Mouse (Mus musculus) thymus, adult 2 months (tissue): ENCODE data around the gene Cbs. TPM values are rescaled to one million over a fixed set of nuclear protein-coding genes. Genes with fewer than 3 reads are reported as not detected.

Source experiments
- DNase-seq: peaks from one replicate; pipeline ENCODE4 v3.0.0; 2021
- H3K27ac ChIP-seq: fragments of 200-500 bp; 2 replicates; pipeline ENCODE4 v1.5.1; 2012; ENCODE audit warnings: low read length, control low read depth; ENCODE audit not compliant: control insufficient read depth, insufficient read depth
- H3K27me3 ChIP-seq: fragments of 200-500 bp; 2 replicates; pipeline ENCODE4 v1.6.1; 2012; ENCODE audit warnings: mild to moderate bottlenecking, low read length, moderate library complexity, mixed read lengths; ENCODE audit not compliant: control insufficient read depth, insufficient read depth
- H3K36me3 ChIP-seq: fragments of 200-500 bp; 2 replicates; pipeline ENCODE4 v1.6.1; 2012; ENCODE audit warnings: mild to moderate bottlenecking, low read length, moderate library complexity; ENCODE audit not compliant: control insufficient read depth, insufficient read depth
- H3K4me1 ChIP-seq: fragments of 200-500 bp; replicated peaks from 2 replicates; pipeline ENCODE4 v1.6.1; 2012; ENCODE audit warnings: low read length; ENCODE audit not compliant: control insufficient read depth, insufficient read depth
- H3K4me3 ChIP-seq: fragments of 200-500 bp; 2 replicates; pipeline ENCODE4 v1.5.1; 2012; ENCODE audit warnings: mild to moderate bottlenecking, low read length, control low read depth, moderate library complexity; ENCODE audit not compliant: control insufficient read depth, insufficient read depth
- CTCF ChIP-seq: fragments of 200-500 bp; IDR thresholded peaks from 2 replicates; pipeline ENCODE4 v1.5.1; 2012; ENCODE audit warnings: mild to moderate bottlenecking, control low read depth, low read length, moderate library complexity, borderline replicate concordance; ENCODE audit not compliant: control insufficient read depth, poor library complexity, insufficient read depth; ENCODE audit errors: extremely low read depth
- POLR2A ChIP-seq: fragments of 200-500 bp; IDR thresholded peaks from 2 replicates; pipeline ENCODE4 v1.6.1; 2012; ENCODE audit warnings: mild to moderate bottlenecking, low read length, control low read depth, moderate library complexity; ENCODE audit not compliant: control insufficient read depth, poor library complexity, insufficient read depth; ENCODE audit errors: extremely low read depth
- WGBS: fragments of 180-500 bp; shearing (Covaris S2); methylation state at CpG from one replicate; pipeline ENCODE4 v1.1.7; 2018; 5-methylcytosine and 5-hydroxymethylcytosine counted together
- polyA plus RNA-seq: library from polyadenylated mRNA; depleted of rRNA; stranded (reverse); fragments of >200 nt; gene quantifications from 2 replicates; pipeline ENCODE4 v1.2.3, GENCODE M21; 2012

Gene Cbs
- polyA plus RNA-seq, 1 experiment, result 1.6 TPM

GRCm38 (mm10) chr17:31658468-31659185 lies 21.6 kb upstream of the Cbs start, which contains the start of gene U2af1:
TSS of gene U2af1 (minus strand) at chr17:31658892.
- no peaks in the 10 kb centered on the region for H3K27me3 ChIP-seq
- peak; percentile 98 for DNase-seq
- peaks cover 14% of the 10 kb centered on the region for H3K36me3 ChIP-seq
- WGBS, result under 1% methylated on average over 77 of the region's 77 CpGs
- peak within 1 kb of the TSS; percentile 17 for H3K27ac ChIP-seq
- peaks cover 17% of the 10 kb centered on the region for H3K4me1 ChIP-seq
- H3K4me3 ChIP-seq, result peak within 1 kb of the TSS; percentile 75
- TF ChIP-seq CTCF (peak; percentile 51), POLR2A (peak; percentile 66)

- Histone ChIP-seq H3K36me3 (peaks cover 18% of the 10 kb centered on the region), H3K4me1 (peaks cover 21% of the 10 kb centered on the region), H3K27ac (peak overlapping the region; percentile 17), H3K4me3 (peak overlapping the region; percentile 75), H3K27me3 (no peaks in the 10 kb centered on the region)
- WGBS, result under 1% methylated on average over 27 of the region's 27 CpGs
- DNase-seq, result peak; percentile 33
- TF ChIP-seq CTCF, result no peak
- TF ChIP-seq POLR2A, result no peak
These were observed 21.1 kb upstream of the Cbs start for GRCm38 (mm10) chr17:31658136-31658467.

- peaks cover 21% of the 10 kb centered on the region for H3K4me1 ChIP-seq
- H3K4me3 ChIP-seq, result no peak overlapping the region
- peaks cover 25% of the 10 kb centered on the region for H3K36me3 ChIP-seq
- H3K27ac ChIP-seq, result no peak overlapping the region
- no peak for TF ChIP-seq POLR2A
- TF ChIP-seq CTCF, result no peak
- no peaks in the 10 kb centered on the region for H3K27me3 ChIP-seq
- WGBS, result 48% methylated on average over 12 of the region's 12 CpGs
- no peak for DNase-seq
These were observed 20.3 kb upstream of the Cbs start for GRCm38 (mm10) chr17:31657141-31657983.

GRCm38 (mm10) chr17:31656682-31657081 lies 19.6 kb upstream of the Cbs start:
- Histone ChIP-seq H3K27me3 (no peaks in the 10 kb centered on the region), H3K27ac (no peak overlapping the region), H3K36me3 (peaks cover 32% of the 10 kb centered on the region), H3K4me3 (no peak overlapping the region), H3K4me1 (peaks cover 24% of the 10 kb centered on the region)
- TF ChIP-seq CTCF (no peak), POLR2A (no peak)
- WGBS, result 87% methylated on average over 5 of the region's 5 CpGs
- no peak for DNase-seq

GRCm38 (mm10) chr17:31655366-31655765 lies 18.3 kb upstream of the Cbs start:
- DNase-seq, result no peak
- Histone ChIP-seq H3K27me3 (no peaks in the 10 kb centered on the region), H3K36me3 (peaks cover 45% of the 10 kb centered on the region), H3K4me1 (peaks cover 30% of the 10 kb centered on the region), H3K27ac (no peak overlapping the region), H3K4me3 (no peak overlapping the region)
- TF ChIP-seq CTCF, result no peak
- no peak for TF ChIP-seq POLR2A
- WGBS, result 63% methylated on average over 4 of the region's 4 CpGs

GRCm38 (mm10) chr17:31653277-31653676 lies 16.2 kb upstream of the Cbs start:
- peak; percentile 50 for DNase-seq
- H3K36me3 ChIP-seq, result peaks cover 63% of the 10 kb centered on the region
- 33% methylated on average over 6 of the region's 6 CpGs for WGBS

More at GRCm38 (mm10) chr17:31653277-31653676, 16.2 kb upstream of the Cbs start:
- no peak overlapping the region for H3K4me3 ChIP-seq
- H3K4me1 ChIP-seq, result peaks cover 37% of the 10 kb centered on the region
- H3K27ac ChIP-seq, result peak overlapping the region; percentile 72
- no peak for TF ChIP-seq CTCF
- TF ChIP-seq POLR2A, result no peak
- no peaks in the 10 kb centered on the region for H3K27me3 ChIP-seq
